Mouse (Mus musculus) ES-Bruce4 (cell line): ENCODE data around the gene Bhlhe41.

Experiments
- CTCF ChIP-seq: IDR thresholded peaks from one replicate; pipeline ENCODE4 v1.8.1; 2011; ENCODE audit warnings: low read depth, low read length
- POLR2A ChIP-seq: IDR thresholded peaks from one replicate; pipeline ENCODE4 v1.8.1; 2011; ENCODE audit warnings: low read length; ENCODE audit not compliant: insufficient read depth

GRCm38 (mm10) chr6:145852708-145853107 lies 12.7 kb downstream of the Bhlhe41 start:
- TF ChIP-seq POLR2A, result no peak
- no peak for TF ChIP-seq CTCF
